Mouse (Mus musculus) forebrain, embryonic 11.5 days (tissue): ENCODE results near the gene Olfr669. TPM values are rescaled to one million over a fixed set of nuclear protein-coding genes. Genes with fewer than 3 reads are reported as not detected.
"Not testable (repeated sequence)": the region's sequence is repeated elsewhere in the genome, so short reads cannot be mapped to it uniquely, and the experiment has no call there.

ENCODE experiments used
- ATAC-seq: fragments of 200-750 bp; cut with Nextera tagmentation; replicated peaks from 2 replicates; pipeline ENCODE4 v1.8.0; 2017; ENCODE audit warnings: moderate TSS enrichment; ENCODE audit not compliant: low FRiP score
- DNase-seq: peaks from one replicate; pipeline ENCODE4 v3.0.0-alpha.2; 2017; ENCODE audit warnings: low spot score
- H3K27ac ChIP-seq: fragments of 300-500 bp; sonication (generic); 2 replicates; pipeline ENCODE4 v1.5.1; 2014; ENCODE audit warnings: low read depth, low read length
- H3K27me3 ChIP-seq: fragments of 300-500 bp; sonication (generic); 2 replicates; pipeline ENCODE4 v1.6.1; 2014; ENCODE audit warnings: mild to moderate bottlenecking, low read length, mixed read lengths; ENCODE audit not compliant: control insufficient read depth, insufficient read depth
- H3K36me3 ChIP-seq: fragments of 300-500 bp; sonication (generic); 2 replicates; pipeline ENCODE4 v1.6.1; 2014; ENCODE audit warnings: mild to moderate bottlenecking, low read length, moderate library complexity, mixed read lengths; ENCODE audit not compliant: control insufficient read depth, insufficient read depth
- H3K4me1 ChIP-seq: fragments of 300-500 bp; sonication (generic); replicated peaks from 2 replicates; pipeline ENCODE4 v1.6.1; 2014; ENCODE audit warnings: low read length, mixed read lengths; ENCODE audit not compliant: control insufficient read depth, insufficient read depth
- H3K4me2 ChIP-seq: fragments of 300-500 bp; sonication (generic); 2 replicates; pipeline ENCODE4 v1.6.1; 2014; ENCODE audit warnings: low read depth, mild to moderate bottlenecking, low read length, moderate library complexity, mixed read lengths; ENCODE audit not compliant: severe bottlenecking
- H3K4me3 ChIP-seq: fragments of 300-500 bp; sonication (generic); 2 replicates; pipeline ENCODE4 v1.5.1; 2014; ENCODE audit warnings: low read depth, low read length
- H3K9ac ChIP-seq: fragments of 300-500 bp; sonication (generic); 2 replicates; pipeline ENCODE4 v1.6.1; 2014; ENCODE audit warnings: low read length
- H3K9me3 ChIP-seq: fragments of 300-500 bp; sonication (generic); 2 replicates; pipeline ENCODE4 v1.6.1; 2016; ENCODE audit warnings: low read length, mixed read lengths; ENCODE audit not compliant: control insufficient read depth
- WGBS: fragments of 180-500 bp; shearing (Covaris S2); extraction: QIAGEN DNeasy Blood & Tissue Kit; methylation state at CpG from one replicate; pipeline ENCODE4 v1.1.7; 2014; 5-methylcytosine and 5-hydroxymethylcytosine counted together
- polyA plus RNA-seq: library from polyadenylated mRNA; unstranded; fragments of >200 nt; fragmentation: Nextera tagmentation; extraction: Ambion mirVana; gene quantifications from 2 replicates; pipeline ENCODE4 v1.2.1, GENCODE M21; 2014

Gene Olfr669
- polyA plus RNA-seq = not detected in 2 replicates

DNA sequence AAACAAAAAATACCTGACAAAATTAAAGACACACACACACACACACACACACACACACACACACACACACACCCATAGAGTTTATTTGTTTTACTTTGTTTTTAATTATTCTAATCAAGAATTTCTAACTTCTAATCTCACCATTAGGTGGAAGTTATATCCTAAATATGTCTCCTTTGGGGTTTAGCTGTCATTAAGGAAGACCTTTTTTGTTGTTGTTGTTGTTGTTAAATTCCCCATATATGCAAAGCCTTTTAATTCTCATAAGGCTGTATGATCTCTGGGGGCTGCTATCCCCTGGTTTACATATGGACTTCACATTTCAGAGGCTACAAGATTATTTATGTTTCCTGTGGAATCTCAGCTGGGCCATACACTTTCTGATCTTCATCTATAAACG, at the start of gene Olfr669:
TSS of gene Olfr669 (plus strand) at position 301 of the 400 bp plus-strand sequence.
- no peak for ATAC-seq
- no peak within 1 kb of the TSS for H3K4me2 ChIP-seq
- 79% methylated on average over 1 of the region's 1 CpGs for WGBS
- H3K4me3 ChIP-seq = no peak within 1 kb of the TSS
- no peaks in the 10 kb centered on the region for H3K4me1 ChIP-seq
- H3K9me3 ChIP-seq = no peaks in the 10 kb centered on the region
- H3K27me3 ChIP-seq = no peaks in the 10 kb centered on the region
- no peak within 1 kb of the TSS for H3K9ac ChIP-seq
- no peak within 1 kb of the TSS for H3K27ac ChIP-seq
- no peaks in the 10 kb centered on the region for H3K36me3 ChIP-seq
- DNase-seq = no peak

DNA sequence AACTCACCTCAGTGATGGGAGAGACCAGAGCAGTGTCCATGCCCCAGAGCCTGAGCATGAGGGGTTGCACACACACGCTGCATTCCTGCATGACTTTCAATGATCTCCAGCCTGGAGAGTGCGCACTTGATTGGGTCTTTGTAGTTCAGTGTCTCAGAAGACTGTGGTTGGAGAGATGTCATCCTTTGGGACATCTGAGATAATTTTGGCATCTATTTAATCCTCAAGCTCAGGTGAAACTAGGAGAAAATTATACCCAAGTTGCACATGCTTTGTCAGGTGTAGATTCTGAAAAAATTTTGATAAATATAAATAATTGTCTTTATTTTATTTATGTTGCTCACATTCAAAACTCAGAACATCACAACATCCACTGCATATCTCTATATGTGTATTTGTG, 38.2 kb upstream of the Olfr669 start, which contains the start of gene Olfr666:
TSS of gene Olfr666 (minus strand) at position 101 of the 400 bp plus-strand sequence.
- DNase-seq = no peak
- no peak within 1 kb of the TSS for H3K4me2 ChIP-seq
- no peak within 1 kb of the TSS for H3K9ac ChIP-seq
- no peaks in the 10 kb centered on the region for H3K9me3 ChIP-seq
- H3K27ac ChIP-seq = no peak within 1 kb of the TSS
- H3K4me1 ChIP-seq = no peaks in the 10 kb centered on the region
- WGBS = 87% methylated on average over 2 of the region's 2 CpGs
- no peaks in the 10 kb centered on the region for H3K27me3 ChIP-seq
- no peak for ATAC-seq
- H3K4me3 ChIP-seq = no peak within 1 kb of the TSS
- no peaks in the 10 kb centered on the region for H3K36me3 ChIP-seq

DNA sequence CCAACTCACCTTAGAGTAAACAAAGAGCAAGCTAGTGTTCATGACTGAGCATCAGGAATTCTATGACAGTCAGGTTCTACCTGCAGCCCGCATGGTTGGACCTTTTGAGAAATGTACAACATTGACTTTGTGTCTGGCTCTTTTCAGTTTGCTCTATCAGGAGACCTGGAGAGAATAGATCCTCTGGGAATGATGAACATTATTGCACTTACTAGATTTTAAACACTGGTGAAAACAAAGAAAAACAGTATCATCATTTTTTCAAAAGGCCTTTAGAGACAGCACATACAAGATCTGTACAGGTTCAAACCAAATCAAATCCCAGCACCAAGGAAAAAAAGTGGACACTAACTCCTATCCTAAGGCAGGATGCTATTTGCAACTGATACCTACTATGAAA, 12.7 kb upstream of the Olfr669 start, which contains the start of gene Olfr667:
TSS of gene Olfr667 (minus strand) at position 101 of the 400 bp plus-strand sequence.
- no peak within 1 kb of the TSS for H3K4me3 ChIP-seq
- H3K27me3 ChIP-seq = no peaks in the 10 kb centered on the region
- DNase-seq (no peak), ATAC-seq (no peak)
- H3K9me3 ChIP-seq = no peaks in the 10 kb centered on the region
- WGBS = 86% methylated on average over 1 of the region's 1 CpGs
- no peaks in the 10 kb centered on the region for H3K36me3 ChIP-seq
- no peak within 1 kb of the TSS for H3K9ac ChIP-seq
- H3K4me2 ChIP-seq = no peak within 1 kb of the TSS
- H3K27ac ChIP-seq = no peak within 1 kb of the TSS
- no peaks in the 10 kb centered on the region for H3K4me1 ChIP-seq

DNA sequence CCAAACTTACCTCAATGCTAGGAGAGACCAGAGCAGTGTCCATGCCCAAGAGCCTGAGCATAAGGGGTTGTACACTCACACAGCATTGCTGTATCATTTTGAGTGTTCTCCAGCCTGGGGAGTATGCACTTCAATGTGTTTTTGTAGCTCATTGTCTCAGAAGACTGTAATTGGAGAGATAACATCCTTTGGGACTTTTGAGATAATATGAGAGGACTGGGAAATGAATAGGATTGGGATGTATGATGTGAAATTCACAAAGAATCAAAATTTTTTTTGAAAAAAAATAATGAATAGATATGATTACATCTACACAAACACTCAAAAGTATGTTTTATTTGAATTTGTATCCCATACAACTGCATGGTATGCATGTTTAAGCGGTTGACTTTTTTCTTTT, 6.1 kb upstream of the Olfr669 start, which contains the start of gene Olfr668:
TSS of gene Olfr668 (minus strand) at position 101 of the 400 bp plus-strand sequence.
- ATAC-seq (no peak), DNase-seq (no peak)
- H3K27me3 ChIP-seq = no peaks in the 10 kb centered on the region
- no peaks in the 10 kb centered on the region for H3K9me3 ChIP-seq
- no peak within 1 kb of the TSS for H3K4me2 ChIP-seq
- no peak within 1 kb of the TSS for H3K4me3 ChIP-seq
- H3K9ac ChIP-seq = no peak within 1 kb of the TSS
- no peaks in the 10 kb centered on the region for H3K4me1 ChIP-seq
- H3K36me3 ChIP-seq = no peaks in the 10 kb centered on the region
- no peak within 1 kb of the TSS for H3K27ac ChIP-seq
- WGBS = 81% methylated on average over 1 of the region's 1 CpGs

DNA sequence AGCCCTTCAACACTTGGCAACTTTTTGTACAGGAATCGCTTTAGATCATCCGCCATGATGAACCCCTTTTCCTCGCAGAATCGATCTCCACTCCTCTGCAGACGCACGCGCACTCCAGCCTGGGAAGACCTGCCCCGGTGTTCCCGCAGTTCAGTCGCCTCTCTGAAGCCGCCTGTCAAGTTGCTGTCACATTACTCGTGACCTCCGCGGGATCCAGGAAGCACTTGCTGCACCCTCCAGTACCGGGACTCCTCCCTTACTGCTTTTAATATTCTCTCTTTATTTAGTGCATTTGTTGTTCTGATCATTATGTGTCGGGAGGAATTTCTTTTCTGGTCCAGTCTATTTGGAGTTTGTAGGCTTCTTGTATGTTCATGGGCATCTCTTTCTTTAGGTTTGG, 16.2 kb downstream of the Olfr669 start:
- not testable (repeated sequence) for H3K36me3 ChIP-seq, ATAC-seq, H3K27ac ChIP-seq, H3K9me3 ChIP-seq, H3K4me2 ChIP-seq, DNase-seq, H3K27me3 ChIP-seq, H3K9ac ChIP-seq, H3K4me1 ChIP-seq, H3K4me3 ChIP-seq
- 94% methylated on average over 16 of the region's 16 CpGs for WGBS

DNA sequence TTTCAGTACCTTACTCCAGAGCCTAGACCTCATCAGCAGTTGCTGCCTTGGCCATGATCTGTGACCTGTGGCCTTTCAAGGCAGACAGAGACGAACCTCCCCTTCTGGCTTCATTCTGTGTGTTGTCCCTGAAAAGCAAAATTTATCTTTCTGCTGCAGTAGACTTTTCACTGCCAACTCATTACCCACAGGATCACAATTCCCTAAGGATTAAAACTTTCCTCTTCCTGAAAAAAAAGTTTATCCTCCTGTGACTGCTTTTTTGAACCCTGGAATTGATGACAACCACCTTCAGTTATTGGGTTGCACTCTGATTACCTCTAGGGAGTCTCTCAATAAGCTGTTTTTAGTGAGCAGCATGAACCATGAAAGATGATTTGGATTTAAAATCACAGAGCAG, 28.5 kb downstream of the Olfr669 start, which contains the start of gene Olfr670:
TSS of gene Olfr670 (minus strand) at position 101 of the 400 bp plus-strand sequence.
- H3K36me3 ChIP-seq = no peaks in the 10 kb centered on the region
- H3K4me2 ChIP-seq = no peak within 1 kb of the TSS
- H3K27me3 ChIP-seq = no peaks in the 10 kb centered on the region
- H3K27ac ChIP-seq = no peak within 1 kb of the TSS
- no peaks in the 10 kb centered on the region for H3K9me3 ChIP-seq
- ATAC-seq (no peak), DNase-seq (no peak)
- no peaks in the 10 kb centered on the region for H3K4me1 ChIP-seq
- no peak within 1 kb of the TSS for H3K9ac ChIP-seq
- WGBS = 90% methylated on average over 1 of the region's 1 CpGs
- H3K4me3 ChIP-seq = no peak within 1 kb of the TSS

DNA sequence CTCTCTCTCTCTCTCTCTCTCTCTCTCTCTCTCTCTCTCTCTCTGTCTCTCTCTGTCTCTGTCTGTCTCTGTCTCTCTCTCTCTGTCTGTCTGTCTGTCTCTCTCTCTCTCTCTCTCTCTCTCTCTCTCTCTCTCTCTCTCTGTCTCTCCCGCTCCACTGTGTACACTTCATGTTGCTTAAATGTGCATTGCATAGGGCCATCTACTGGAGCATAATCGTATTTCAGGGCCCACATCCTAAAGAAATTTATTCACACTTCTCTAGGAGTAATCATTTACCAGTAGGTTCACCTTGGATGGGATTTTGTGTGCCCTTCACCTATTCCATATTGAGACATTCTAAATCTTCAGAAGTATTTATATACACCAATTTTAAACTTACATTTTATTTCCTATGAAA, 38.5 kb downstream of the Olfr669 start:
- ATAC-seq, H3K4me2 ChIP-seq, H3K9ac ChIP-seq, H3K9me3 ChIP-seq, H3K4me3 ChIP-seq, H3K4me1 ChIP-seq, DNase-seq, H3K27ac ChIP-seq, H3K36me3 ChIP-seq, H3K27me3 ChIP-seq: not testable (repeated sequence)
- WGBS = 78% methylated on average over 2 of the region's 2 CpGs

DNA sequence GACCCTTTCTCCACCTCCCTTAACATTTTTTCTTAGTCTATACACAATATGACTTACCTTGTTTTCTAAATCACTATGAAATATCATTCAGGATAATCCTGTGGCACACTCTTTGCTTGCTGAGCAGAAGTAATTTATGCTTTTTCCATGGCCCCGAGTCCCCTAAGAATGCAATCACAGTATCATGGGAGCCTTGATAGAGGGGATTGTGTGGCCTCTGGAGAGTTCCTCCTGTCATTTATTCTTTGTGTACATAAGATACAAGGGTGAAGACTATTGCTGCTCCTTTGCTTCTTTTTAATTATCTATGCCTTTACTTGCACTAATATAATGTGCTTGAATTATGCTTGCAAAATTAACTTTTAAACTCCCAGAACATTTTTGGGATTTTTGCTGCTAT, 45.0 kb downstream of the Olfr669 start, which contains the start of gene Olfr671:
TSS of gene Olfr671 (minus strand) at position 101 of the 400 bp plus-strand sequence.
- H3K36me3 ChIP-seq = no peaks in the 10 kb centered on the region
- WGBS = 81% methylated on average over 1 of the region's 1 CpGs
- H3K9ac ChIP-seq = no peak within 1 kb of the TSS
- H3K4me1 ChIP-seq = no peaks in the 10 kb centered on the region
- DNase-seq = no peak
- no peaks in the 10 kb centered on the region for H3K9me3 ChIP-seq
- H3K27me3 ChIP-seq = no peaks in the 10 kb centered on the region
- no peak within 1 kb of the TSS for H3K4me3 ChIP-seq
- H3K27ac ChIP-seq = no peak within 1 kb of the TSS
- no peak for ATAC-seq
- H3K4me2 ChIP-seq = no peak within 1 kb of the TSS
